Mouse (Mus musculus): ENCODE results near the gene Tnp2.

The Tnp2 gene

DNA sequence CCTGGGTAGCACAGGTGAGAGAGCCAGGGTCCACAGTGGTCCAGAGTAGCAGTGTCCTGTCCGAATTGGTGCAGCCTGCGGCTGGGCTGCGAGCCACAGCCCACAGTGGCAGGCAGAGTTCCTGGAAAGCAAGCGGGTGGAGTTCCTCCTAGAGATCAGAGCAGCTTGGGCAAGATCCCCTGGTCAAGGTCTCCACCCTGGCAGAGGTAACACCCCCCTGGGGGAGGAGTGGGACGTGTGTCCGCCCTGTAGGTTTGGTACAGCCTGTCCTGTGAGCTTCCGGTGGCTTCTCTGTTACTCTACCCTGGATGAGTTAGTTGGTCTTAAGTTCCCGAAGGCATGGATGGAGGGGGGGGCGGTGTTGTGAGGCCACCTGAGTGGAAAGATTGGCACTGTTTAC lies 19.6 kb downstream of the Tnp2 start:
- no peak for DNase-seq (ENCODE audit: low spot score in 2 of 2)

- DNase-seq (ENCODE audit: low spot score in 2 of 2), result peak; percentile 46 to 69
Observed at GRCm38 (mm10) chr16:10767158-10767557, 21.3 kb downstream of the Tnp2 start.

- no peak for DNase-seq (ENCODE audit: low spot score in 2 of 2)
Observed at GRCm38 (mm10) chr16:10764323-10764722, 24.1 kb downstream of the Tnp2 start.

- no peak for DNase-seq (ENCODE audit: low spot score in 2 of 2)
Observed at GRCm38 (mm10) chr16:10763540-10764264, 24.8 kb downstream of the Tnp2 start.

DNA sequence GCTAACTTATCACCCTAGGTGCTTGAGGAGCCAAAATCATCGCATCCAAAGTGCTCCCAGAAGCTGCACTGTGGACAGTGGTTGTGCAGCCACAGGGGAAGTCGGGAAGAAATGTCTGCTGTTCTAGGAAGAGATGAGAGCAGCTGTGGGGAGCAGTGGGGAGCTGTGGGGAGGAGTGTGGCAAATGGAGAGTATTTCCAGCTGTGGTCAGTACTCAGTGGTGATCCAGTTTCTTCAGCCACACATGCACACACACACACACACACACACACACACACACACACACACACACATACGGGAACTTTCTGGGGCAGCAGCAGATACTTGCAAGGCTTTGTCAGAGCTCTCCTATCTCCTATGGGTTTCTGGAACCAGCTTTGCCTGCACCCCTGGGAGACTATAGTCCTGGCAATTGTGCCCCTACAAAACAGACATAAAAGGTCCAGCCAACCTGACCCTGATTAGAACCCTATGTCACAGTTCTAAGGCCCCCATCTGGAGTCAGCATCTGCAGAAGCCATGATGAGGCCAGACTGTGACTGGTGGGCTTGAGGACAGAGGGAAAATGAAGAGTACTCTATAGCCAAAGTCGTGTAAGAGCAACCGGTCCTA lies 25.8 kb downstream of the Tnp2 start:
- DNase-seq (ENCODE audit: low spot score in 2 of 2), result no peak

- DNase-seq (ENCODE audit: low spot score in 2 of 2), result no peak
Observed at GRCm38 (mm10) chr16:10761182-10761581, 27.3 kb downstream of the Tnp2 start.

GRCm38 (mm10) chr16:10756168-10756567 lies 32.3 kb downstream of the Tnp2 start:
- DNase-seq (ENCODE audit: low spot score in 2 of 2), result no peak

DNA sequence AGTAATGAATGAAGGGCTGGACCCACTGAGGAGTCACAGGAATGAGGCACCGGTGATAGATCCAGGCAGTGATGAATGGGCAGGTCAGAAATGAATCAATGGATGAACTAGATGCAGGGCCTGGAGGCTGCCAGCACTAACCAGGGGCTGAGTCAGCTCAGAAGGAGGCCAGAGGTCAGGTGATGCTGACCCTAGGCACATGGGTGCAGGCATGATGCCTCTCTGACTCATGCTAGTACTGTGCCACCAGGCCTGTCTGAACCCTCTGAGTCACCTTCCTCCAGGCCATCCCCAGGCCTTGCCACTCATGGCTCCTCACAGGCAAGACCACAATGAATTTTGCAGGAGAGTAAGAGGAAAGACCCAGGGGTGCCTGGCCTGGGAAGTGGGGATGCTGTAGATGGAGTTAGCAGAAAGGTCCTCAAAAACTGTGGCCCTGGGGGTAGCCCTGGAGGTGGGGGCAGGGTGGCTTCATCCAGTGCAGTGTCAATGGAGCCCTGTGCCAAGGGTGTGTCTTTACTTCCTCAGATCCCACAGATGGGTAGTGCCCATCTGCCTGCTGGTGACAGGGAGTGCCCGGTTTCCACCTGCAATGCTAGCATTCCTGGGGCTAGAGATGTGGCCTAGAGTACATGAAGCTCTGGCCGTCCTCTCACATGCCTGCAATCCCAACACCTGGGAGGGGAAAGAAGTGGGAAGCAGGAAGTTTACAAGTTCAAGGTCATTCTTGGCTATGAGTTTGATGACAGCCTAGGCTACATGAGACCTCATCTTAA lies 33.8 kb downstream of the Tnp2 start:
- DNase-seq (ENCODE audit: low spot score in 2 of 2), result no peak

DNA sequence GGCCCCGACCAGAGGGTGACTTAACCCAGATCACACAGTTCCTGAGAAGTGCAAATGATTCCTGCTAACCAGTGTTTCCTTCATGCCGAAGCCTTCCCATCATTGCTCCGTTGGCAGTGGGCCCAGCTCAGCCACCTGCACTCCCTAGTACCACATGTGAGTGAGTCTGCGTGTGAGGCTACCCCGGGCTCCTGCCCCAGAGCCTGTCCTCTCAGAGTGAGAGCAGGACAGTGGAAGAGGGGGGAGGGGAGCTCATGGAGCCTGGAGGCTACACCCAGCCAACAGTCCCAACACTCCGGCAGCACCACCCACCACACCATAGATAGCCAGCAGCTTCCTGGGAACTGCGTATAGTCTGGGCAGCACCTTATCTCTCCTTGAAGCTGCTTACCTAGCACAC lies 38.6 kb downstream of the Tnp2 start:
- peak; percentile 13 to 20 for DNase-seq (ENCODE audit: low spot score in 2 of 2)

DNA sequence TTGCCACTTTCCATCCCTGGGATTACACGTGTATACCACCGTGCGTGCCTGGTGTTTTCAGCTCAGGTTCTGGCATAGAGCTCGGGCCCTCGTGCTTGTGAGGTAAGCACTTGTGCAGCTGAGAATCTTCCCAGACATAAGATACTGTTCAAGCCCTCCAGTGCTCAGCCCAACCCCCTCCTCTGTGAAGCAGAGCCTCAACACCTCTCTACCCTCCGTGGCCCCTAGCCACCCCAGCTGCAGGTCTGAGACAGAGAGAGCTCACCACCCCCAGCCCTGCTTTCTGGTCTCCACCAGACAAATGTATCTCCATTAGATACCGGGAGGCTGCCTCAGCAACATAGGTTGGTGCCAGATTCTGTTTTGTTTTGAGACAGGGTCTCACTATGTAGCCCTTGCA lies 39.2 kb downstream of the Tnp2 start:
- DNase-seq (ENCODE audit: low spot score in 2 of 2), result no peak

DNA sequence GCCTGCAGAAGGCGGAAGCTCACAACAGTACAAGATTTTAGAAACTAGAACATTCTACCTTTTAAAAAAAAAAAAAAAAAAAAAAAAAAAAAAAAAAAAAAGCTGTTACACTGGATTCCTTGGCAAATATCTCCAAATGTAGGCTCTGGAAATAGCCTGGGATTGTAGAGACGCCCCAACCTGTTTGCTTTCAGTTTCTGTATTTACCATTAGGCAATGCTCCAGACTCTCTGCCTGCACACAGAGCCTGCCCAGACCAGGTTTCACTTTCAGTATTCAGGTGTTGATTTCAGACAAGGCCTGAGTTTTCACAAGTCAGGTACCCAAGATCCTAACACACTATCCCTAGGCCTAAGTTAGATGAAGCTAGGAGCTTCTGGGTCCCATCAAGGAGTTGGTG lies 47.4 kb downstream of the Tnp2 start:
- peak in 1 of 2 experiments; percentile 24 for DNase-seq (ENCODE audit: low spot score in 2 of 2)

DNA sequence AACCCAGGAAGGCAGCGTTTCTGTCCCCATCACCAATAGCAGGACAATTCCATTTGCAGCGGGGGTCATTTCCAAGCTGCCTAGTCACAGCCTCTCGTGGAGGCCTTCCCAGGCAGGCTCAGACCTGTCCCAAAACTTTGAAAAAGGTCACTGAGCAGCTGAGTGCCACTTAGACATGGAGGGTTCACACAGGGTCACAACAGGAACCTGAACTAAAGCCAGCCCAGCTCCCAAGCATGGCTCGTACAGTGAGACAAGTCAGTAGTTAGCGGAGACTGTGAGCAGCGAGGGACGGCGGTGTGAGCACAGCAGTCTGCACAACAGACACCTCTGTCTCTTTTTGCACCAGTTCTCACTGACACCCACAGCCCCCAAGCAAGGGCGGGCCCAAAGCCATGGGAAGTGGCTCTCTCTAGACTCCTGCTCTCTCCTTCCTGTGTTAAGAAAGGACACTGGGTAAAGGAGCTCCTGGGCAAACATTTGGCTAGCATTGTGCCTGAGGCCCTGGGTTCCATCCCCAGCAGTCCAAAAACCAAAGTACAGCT lies 48.5 kb downstream of the Tnp2 start:
- DNase-seq (ENCODE audit: low spot score in 2 of 2), result no peak

DNA sequence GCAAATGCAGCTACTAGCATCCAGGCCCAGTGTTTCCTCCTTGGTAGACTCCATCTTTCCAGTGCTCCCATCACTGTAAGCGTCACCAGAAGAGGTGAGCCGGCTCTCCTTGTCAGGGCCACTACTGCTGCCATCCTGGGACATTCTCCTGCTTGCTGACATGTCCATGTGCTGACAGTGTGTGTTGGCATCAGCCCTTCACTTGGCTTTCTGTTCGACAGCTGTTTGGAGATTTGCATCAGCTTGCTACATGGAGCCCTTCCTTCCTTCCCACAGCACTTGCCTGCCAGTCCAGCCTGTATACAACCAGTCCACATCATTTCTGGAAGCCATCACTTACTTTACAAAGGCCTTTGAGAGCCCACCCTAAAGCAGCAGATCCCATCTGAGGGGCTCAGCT lies 49.6 kb downstream of the Tnp2 start:
- DNase-seq (ENCODE audit: low spot score in 2 of 2), result no peak

Measured in frontal cortex, postnatal 36 days (tissue).